Mouse (Mus musculus) adipocyte (in vitro differentiated cells): Measurements from ENCODE around the gene Olfr774.
"Not testable (repeated sequence)": the region's sequence is repeated elsewhere in the genome, so short reads cannot be mapped to it uniquely, and the experiment has no call there.

Experiments
- DNase-seq: peaks from one replicate; pipeline ENCODE4 v3.0.0-alpha.2; 2016; ENCODE audit warnings: low spot score

Gene Olfr774

DNA sequence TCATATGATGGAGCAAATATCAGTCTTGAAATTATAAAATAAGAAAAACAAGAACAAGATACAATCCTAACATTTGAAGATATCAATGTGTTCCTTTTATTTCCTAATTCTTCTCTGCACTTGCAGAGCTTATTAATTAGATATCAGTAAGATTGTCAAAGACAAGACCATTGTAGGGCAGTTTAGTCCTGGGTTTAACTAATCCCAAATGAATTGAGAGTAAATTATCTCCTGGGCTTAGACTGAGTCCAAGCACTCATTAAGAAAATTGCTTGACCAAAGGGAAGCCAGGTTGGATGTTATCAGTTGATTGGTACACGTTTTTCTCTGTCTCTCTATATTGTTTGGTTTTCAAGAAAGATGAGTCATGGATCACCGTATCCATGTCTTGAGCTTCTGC, at the start of gene Olfr774:
TSS of gene Olfr774 (plus strand) at position 301 of the 400 bp plus-strand sequence.
- DNase-seq: no peak

DNA sequence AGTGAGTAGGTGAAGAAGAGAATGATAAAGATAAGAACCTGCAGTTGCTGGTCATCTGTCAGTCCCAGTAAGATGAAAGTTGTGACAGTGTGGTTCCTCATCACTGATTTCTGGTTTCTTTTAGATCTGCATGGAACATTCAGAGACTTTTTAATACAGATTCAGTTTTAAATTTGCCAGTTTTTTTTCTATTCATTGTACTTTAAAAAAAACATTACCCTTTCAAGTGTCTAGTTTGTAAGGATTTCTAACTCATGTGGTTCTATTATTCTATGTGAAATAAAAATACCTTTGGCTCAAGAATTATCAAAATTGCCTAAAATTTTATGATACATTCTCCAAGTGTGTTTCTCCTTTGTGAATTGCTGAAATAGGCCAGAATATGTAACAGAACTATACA, 48.7 kb upstream of the Olfr774 start, which contains the start of gene Olfr773:
TSS of gene Olfr773 (minus strand) at position 101 of the 400 bp plus-strand sequence.
- DNase-seq: not testable (repeated sequence)

DNA sequence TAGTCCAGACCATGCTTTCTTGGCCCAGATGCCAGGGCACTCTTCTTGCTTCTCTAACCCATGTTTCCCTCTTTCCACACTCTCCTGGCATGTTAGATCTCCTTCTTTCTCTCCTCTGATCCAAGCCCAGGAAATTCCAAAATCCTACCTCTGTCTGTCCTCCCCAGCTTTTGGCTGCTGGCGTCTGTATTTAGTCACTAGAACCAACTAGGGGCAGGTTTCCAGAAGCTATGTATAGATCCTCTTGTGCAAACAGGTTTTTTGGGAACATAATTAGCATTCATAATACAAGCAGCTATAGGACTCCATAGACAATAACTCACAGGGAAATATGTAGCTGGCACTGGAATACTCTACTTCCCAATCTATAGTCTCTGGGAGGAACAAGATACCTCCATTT, 5.3 kb upstream of the Olfr774 start:
- DNase-seq: no peak

DNA sequence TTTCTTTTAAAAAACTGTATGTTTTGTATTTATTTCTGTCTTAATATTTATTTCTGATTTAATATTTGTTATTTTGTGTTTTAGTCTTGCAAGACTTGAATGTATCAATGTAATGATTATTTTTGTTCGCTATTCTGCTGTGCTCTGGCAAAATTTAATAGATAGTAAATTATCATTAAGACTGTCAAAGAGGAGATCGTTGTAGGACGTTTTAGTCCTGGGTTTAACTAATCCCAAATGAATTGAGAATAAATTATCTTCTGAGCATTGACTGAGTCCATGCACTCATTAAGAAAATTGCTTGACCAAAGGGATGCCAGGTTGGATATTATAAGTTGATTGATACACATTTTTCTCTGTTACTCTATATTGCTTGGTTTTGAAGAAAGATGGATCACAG, 12.1 kb downstream of the Olfr774 start, which contains the start of gene Olfr775:
TSS of gene Olfr775 (plus strand) at position 301 of the 400 bp plus-strand sequence.
- no peak for DNase-seq

- no peak for DNase-seq
These were observed 22.8 kb downstream of the Olfr774 start, which contains the start of gene Olfr776 for GRCm38 (mm10) chr10:129258827-129259226. TSS of gene Olfr776 (plus strand) at chr10:129259127.

DNA sequence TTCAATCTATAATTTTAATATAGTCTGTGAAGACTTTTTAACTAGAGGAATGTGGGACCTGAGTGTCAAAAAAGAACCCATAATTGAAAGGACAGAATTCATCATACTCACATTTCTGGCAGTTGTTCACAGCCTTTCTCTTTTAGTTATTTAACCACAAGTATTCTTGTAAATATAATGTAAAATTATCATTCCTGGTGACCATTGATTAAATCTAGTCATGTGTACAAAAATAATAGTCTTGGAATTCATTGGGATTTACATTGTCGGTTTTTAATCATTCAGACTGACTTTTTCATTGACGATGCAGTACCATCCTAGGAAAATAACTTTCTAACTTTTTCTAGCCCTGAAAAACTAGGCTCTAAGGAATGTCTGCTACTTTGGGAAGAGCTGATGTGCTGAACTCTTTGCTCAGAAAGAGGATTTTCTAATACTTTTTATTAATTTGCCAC, 35.1 kb downstream of the Olfr774 start, which contains the start of gene Olfr777:
TSS of gene Olfr777 (minus strand) at position 405 of the 455 bp plus-strand sequence.
- DNase-seq: no peak
